Mouse (Mus musculus): ENCODE results near the gene Dlg1. TPM values are rescaled to one million over a fixed set of nuclear protein-coding genes. Genes with fewer than 3 reads are reported as not detected.
"Not testable (repeated sequence)": the region's sequence is repeated elsewhere in the genome, so short reads cannot be mapped to it uniquely, and the experiment has no call there.

The Dlg1 gene
- total RNA-seq, 2 experiments from 2014 or later: 58.7 to 60.8 TPM

DNA sequence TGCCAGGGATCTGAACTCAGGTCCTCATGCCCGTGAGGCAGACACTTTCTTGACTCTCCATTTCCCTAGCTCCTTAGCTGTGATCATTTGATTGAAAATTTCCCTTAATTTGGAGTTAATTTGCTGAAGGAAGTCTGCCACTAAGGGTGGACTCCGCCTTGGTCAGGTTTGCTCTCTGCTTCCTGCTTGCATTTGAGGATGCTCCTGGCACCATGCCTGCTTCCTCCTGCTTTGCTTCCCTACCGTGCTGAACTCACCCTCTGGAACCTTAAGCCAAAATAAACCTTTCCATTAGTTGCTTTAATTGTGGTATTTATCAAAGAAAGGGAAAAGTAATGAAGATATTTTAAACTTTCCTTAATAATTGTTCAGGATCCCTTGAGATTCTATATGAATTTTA is 44.1 kb downstream of the Dlg1 start:
- TF ChIP-seq CTCF (IDR thresholded peaks at IDR 0.05): no peak
- intact Hi-C loops (cut with DNase I): no loop called here
- Histone ChIP-seq H3K4me3 (no peak overlapping the region), H3K27ac (no peak overlapping the region)
- no peak for DNase-seq

DNA sequence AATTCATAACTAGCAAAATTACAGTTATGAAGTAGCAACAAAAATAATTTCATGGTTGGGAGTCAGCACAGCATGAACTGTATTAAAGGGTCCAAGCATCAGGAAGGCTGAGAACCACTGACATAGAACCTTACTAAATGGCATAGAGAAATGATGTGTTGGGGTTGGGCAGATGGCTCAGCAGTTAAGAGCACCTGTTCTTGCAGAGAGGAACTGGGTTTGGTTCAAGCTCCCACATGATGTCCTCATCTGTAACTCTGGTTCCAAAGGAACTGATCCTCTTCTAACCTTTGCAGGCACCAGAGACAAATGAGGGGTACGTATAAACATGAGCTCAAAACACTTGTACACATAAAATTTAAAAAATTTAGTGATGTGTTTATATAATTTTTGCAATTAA is 59.7 kb downstream of the Dlg1 start:
- intact Hi-C loops (cut with DNase I): loop anchor here (5.0 kb wide), 1 partner anchor 256 kb away; no protein-coding TSS in a partner anchor
- DNase-seq: no peak
- H3K27ac ChIP-seq: no peak overlapping the region; the same call in 1 of the 2 replicates
- H3K4me3 ChIP-seq: no peak overlapping the region
- TF ChIP-seq CTCF (IDR thresholded peaks at IDR 0.05): no peak

DNA sequence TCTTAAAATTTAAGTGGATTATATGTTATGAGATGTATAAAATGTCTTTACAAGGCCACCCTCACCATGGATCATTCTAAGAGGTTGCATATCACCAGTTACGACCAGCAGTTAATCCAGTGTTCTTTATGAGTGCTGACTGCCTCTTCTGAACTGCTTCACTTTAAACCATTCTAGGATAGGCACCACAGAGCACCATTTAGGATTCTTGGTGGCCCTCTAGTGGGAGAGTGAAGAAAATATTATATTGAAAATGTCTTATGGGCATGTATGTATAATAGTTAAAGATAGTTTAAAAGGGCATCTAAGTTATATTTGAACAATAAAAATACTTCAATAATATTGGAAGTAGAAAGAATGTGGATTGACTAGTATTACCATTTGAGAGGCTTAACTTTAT is 60.9 kb downstream of the Dlg1 start:
- peak; percentile 69 for TF ChIP-seq CTCF (IDR thresholded peaks at IDR 0.05)
- intact Hi-C loops (cut with DNase I): loop anchor here (5.0 kb wide), 1 partner anchor 257 kb away; no protein-coding TSS in a partner anchor
- Histone ChIP-seq H3K4me3 (no peak overlapping the region), H3K27ac (no peak overlapping the region)
- DNase-seq: no peak

DNA sequence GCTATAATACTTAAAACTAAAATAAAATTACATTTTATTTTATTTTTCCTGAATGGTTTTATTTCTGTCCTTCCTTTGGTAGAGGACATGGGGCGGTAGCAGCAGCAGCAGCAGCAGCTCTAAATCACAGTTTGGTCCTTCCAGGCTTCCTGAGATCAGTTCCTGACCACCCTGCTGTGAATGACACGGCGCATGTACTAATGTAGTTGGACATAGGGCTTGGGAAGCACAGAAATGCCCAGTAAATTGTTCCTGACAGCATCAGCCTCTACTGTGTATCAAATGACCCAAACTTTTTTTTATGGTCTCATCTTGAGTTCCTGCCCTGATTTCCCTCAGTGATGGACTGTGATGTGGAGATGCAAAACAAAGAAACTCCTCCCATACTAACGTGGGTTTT is 61.6 kb downstream of the Dlg1 start:
- no peak overlapping the region for H3K4me3 ChIP-seq
- TF ChIP-seq CTCF (IDR thresholded peaks at IDR 0.05): no peak
- intact Hi-C loops (cut with DNase I): loop anchor here (5.0 kb wide), 1 partner anchor 258 kb away; no protein-coding TSS in a partner anchor
- no peak for DNase-seq
- no peak overlapping the region for H3K27ac ChIP-seq

DNA sequence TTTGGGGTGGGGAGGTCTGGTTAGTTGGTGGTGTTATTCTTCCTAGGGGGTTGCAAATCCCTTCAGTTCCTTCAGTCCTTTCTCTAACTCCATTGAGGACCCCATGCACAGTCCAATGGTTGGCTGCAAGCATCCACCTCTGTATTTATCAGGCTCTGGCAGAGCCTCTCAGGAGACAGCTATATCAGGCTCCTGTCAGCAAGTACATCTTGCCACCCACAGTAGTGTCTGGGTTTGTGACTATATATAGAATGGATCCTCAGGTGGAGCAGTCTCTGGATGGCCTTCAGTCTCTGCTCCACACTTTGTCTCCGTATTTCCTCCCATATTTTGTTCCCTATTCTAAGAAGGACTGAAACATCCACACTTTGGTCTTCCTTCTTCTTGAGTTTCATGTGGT is 67.7 kb downstream of the Dlg1 start:
- DNase-seq: not testable (repeated sequence)

DNA sequence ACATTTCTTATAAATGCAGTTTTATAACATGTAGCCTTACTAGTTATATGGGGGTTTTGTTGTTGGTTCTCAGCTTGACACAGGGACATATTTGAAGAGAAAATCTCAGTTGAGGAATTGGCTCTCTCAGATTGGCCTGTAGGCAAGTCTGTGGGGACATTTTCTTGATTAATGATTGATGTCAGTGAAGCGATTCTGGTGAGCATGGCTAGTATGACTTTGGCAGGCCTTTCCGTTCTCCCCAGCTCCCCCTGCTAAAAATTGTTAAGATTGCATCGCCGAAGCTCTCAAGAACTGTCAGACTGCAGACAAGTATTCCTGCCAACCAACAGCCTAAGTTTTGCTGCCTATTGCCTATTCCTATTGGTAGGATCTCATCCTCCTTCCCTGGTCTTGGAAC is 73.8 kb downstream of the Dlg1 start:
- intact Hi-C loops (cut with DNase I): no loop called here
- no peak for TF ChIP-seq CTCF (IDR thresholded peaks at IDR 0.05)
- H3K4me3 ChIP-seq: no peak overlapping the region
- peak overlapping the region; percentile 60 for H3K27ac ChIP-seq
- no peak for DNase-seq

More for the DNA sequence above, 67.7 kb downstream of the Dlg1 start:
- H3K27ac ChIP-seq: peak overlapping the region; percentile 41
- H3K4me3 ChIP-seq; intact Hi-C loops (cut with DNase I): not testable (repeated sequence)

DNA sequence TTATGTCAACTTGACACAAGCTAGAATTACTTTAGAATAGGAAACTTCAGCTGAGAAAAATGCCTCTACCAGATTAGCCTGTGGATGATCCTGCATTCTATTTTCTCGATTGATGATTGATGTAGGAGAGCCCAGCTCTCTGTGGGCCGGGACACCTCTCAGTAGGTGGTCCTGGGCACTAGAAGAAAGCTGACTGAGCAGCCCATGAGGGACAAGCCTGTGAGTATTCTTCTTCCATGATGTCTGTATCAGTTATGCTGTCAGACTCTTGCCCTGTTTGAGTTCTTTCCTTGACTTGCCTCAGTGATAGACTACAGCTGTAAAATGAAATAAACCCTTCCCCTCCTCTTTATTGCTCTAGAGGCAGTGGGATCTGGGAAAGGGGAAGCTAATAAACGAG is 74.5 kb downstream of the Dlg1 start:
- peak overlapping the region; percentile 60 for H3K27ac ChIP-seq
- no peak for TF ChIP-seq CTCF (IDR thresholded peaks at IDR 0.05)
- intact Hi-C loops (cut with DNase I): no loop called here
- no peak overlapping the region for H3K4me3 ChIP-seq
- DNase-seq: no peak

DNA sequence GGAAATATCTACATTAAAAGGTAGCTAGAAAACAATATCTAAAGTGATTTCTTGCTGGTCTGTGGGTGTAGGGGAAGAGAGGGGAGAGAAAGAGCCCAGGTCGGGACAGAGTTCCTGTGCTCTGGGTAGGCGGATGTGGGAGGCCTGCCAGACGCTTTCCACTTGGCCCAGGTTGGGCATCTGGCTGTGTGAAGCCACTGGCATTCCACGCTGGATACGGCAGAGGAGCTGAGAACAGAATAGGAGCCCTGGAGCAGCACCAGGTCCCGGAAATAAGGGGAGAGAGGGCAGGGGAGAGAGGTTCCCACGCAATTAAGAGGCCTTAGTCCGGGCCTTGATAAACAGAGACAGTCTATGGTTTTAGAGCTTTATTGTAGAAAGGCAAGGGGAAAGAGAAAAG is 77.0 kb downstream of the Dlg1 start:
- Histone ChIP-seq H3K27ac (peak overlapping the region; percentile 87), H3K4me3 (peak overlapping the region; percentile 48)
- intact Hi-C loops (cut with DNase I): no loop called here
- DNase-seq: peak; percentile 84
- TF ChIP-seq CTCF (IDR thresholded peaks at IDR 0.05): no peak

DNA sequence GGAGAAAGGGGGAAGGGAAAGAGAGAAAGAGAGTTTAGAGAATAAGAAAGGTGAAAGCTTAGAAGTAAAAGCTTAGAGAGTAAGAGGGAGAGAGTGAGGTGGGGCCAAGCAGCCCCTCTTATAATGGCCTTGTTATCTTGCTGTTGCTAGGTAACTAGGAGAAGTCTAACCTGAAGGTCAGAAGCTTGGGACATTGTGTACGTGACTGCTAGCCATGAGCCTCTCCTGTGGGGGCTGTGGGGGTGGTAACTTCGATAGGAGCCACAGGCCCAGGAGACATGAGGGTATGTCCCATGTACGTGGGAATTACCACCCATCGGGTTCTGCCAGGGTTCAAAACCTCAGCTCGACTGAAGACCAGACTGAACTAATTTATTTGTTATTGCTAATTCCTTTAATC is 77.5 kb downstream of the Dlg1 start:
- Histone ChIP-seq H3K4me3 (peak overlapping the region; percentile 48), H3K27ac (peak overlapping the region; percentile 87)
- peak; percentile 45 for DNase-seq
- intact Hi-C loops (cut with DNase I): no loop called here
- TF ChIP-seq CTCF (IDR thresholded peaks at IDR 0.05): no peak

DNA sequence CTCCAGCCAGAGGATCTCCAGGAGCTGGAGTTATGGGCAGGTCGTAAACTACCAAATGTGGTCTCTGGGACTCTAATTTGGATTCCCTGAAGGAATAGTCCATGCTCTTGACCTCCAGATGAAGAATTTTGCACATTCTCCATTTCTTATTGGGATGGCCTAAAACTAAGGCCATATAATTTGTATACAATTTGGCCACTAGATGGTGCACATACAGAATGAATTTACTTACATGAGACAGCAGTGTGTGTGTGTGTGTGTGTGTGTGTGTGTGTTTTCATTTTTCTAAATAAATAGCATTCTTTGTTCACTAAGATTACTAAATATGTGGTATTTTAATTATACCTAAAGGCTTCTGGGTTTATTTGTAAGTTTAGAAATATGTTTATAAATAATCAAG is 87.3 kb downstream of the Dlg1 start:
- no peak overlapping the region for H3K4me3 ChIP-seq
- intact Hi-C loops (cut with DNase I): loop anchor here (2.0 kb wide), 1 partner anchor 168 kb away; no protein-coding TSS in a partner anchor
- TF ChIP-seq CTCF (IDR thresholded peaks at IDR 0.05): peak; percentile 66
- no peak overlapping the region for H3K27ac ChIP-seq
- no peak for DNase-seq

DNA sequence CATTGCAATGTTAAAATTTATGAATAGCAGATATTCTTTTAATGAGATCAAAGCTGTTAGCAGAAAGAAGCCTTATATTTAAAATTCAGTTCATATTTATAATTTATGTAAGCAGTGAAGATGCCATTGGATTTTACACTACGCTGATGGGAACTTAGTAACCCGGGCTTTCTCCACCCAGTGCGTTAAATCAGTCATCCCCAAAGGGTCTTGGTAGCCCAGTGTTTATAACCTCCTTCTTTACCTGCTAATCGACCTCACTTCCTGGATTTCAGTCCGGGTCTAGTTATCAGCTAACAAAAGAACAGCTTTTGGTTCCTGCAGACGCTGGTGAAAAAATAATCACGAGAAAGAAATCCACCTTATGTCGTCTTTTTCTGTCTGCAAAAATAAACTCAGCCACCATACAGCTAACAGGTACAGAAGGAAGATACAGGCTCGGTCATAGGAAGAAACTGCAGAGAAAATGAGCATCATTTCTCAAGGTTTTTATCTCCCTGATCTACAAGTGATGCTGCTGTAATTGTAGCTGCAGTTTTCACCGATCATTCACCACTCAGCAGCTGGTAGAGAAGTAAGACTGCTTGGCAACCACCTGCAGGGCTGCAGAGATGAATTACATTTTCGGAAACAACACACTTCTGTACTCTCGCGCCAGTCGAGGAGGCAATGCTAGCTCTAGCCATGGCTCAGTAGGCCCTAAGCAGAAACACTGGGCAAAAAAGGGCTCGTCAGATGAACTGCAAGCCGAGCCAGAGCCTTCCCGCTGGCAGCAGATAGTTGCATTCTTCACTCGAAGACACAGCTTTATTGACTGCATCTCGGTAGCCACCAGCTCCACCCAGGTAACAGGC is 91.2 kb downstream of the Dlg1 start:
- Histone ChIP-seq H3K4me3 (peak overlapping the region; percentile 28; the same call in 1 of the 2 replicates), H3K27ac (peak overlapping the region; percentile 68)
- peak; percentile 43 for DNase-seq
- TF ChIP-seq CTCF (IDR thresholded peaks at IDR 0.05): no peak
- intact Hi-C loops (cut with DNase I): no loop called here

DNA sequence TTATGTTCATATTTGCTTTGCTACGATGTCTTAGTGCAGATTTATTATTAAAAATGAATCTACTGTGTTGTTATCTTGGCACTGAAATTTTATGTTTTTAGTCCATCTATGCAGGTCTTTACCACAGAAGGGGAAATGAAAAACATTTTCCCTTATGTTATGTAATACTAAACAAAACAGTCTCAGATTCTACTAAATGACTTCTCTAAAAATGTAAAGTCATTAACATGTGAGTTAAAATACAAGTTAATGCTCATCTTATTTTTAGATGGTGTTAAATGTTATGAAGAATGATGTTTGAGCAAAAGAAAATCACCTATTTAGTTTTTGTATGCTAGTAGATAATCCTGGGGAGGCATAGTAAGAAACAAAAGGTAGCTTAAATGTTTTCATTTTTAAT is 91.8 kb downstream of the Dlg1 start:
- intact Hi-C loops (cut with DNase I): no loop called here
- Histone ChIP-seq H3K4me3 (peak overlapping the region; percentile 28; the same call in 1 of the 2 replicates), H3K27ac (peak overlapping the region; percentile 68)
- TF ChIP-seq CTCF (IDR thresholded peaks at IDR 0.05): no peak
- DNase-seq: no peak

DNA sequence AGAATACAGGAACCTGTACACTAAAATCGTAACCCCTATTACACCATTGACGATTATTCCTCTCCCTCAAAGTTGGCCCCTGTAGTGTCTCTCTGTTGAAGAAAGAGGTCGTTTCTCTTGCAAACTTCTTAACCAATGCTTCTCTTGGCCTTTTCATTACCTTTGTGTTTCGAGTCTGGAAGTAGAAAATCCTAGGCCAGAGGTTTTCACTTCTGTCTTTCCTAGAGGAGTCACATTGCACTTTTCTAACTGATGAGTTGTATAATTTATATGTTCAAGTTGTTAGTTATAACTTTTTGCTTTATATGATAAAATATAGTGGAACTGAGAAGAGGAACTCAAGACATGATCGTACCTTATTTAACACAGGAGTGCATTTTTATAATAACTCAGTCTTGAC is 93.2 kb downstream of the Dlg1 start:
- intact Hi-C loops (cut with DNase I): no loop called here
- no peak for DNase-seq
- Histone ChIP-seq H3K4me3 (no peak overlapping the region), H3K27ac (no peak overlapping the region)
- no peak for TF ChIP-seq CTCF (IDR thresholded peaks at IDR 0.05)

DNA sequence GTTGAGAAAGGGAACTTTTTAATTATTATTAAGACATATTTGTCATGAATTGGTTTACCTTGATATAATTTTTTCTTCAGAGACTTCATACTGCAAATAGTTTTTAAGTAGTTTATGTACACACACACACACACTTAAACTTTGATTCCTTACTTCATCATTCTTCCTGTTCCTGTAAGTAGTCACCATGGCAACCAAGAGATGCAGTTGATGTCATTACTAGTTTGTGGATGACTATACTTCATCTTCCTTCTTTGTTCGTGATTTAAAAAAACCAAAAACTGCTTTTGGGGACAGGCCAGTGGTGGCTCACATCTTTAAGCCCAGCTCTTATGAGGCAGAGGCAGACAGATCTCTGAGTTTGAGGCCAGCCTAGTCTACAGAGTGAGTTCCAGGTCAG is 94.4 kb downstream of the Dlg1 start:
- Histone ChIP-seq H3K4me3 (no peak overlapping the region), H3K27ac (no peak overlapping the region)
- intact Hi-C loops (cut with DNase I): no loop called here
- no peak for TF ChIP-seq CTCF (IDR thresholded peaks at IDR 0.05)
- DNase-seq: no peak
